Mouse (Mus musculus) C2C12 (cell line): ENCODE data around the gene P2rx6.

Experiments
- CTCF ChIP-seq: IDR thresholded peaks from one replicate; pipeline ENCODE4 v1.5.1; 2011; ENCODE audit not compliant: control insufficient read depth, insufficient read depth, insufficient read length
- MAX ChIP-seq: IDR thresholded peaks from one replicate; pipeline ENCODE4 v1.6.1; 2011; ENCODE audit warnings: mild to moderate bottlenecking, control low read depth

DNA sequence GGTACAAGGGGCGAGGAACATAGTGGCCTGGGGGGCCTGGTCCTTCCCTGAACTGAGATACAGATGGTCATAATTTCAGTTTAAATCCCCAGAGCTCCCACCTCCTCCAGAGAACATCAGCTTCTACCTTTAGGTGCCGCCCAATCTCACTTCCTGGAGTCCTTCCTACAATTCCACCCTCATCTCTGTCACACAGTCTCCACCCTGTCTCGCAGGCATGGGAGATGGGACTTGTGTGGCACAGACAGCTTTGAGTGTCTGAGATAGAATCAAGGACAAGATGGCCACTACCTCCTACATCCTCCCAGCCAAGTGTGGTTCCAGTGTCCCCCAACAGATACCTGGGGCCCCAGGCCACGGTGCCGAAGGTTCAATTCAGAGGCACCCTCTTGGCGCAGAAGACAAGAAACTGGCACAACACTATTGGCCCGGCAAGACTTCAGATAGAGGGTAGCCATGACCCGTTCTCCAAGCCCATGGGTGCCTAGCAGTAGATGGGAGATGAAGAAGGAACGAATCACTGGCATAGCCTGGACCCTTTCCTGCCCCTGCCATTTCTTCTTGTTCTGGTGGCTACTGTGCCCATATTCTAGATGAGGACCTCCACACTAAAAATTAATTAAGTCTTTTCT lies 2.2 kb upstream of the P2rx6 start:
- no peak for TF ChIP-seq CTCF
- TF ChIP-seq MAX, result no peak
